Mouse (Mus musculus) MEL (cell line): ENCODE measurements around the gene Thsd4.

Experiments used
- CHD1 ChIP-seq: IDR thresholded peaks from 2 replicates; pipeline ENCODE4 v1.6.1; 2012; ENCODE audit warnings: low read depth, mild to moderate bottlenecking, inconsistent platforms, low read length, improper control_type of control experiment
- CTCF ChIP-seq, 3 experiments: IDR thresholded peaks in 2 of 3; conservative IDR thresholded peaks in 1 of 3; 2 replicates each; pipeline ENCODE4 v1.5.1; 2011 to 2012; ENCODE audit warnings: low read length in 3 of 3, low read depth in 2 of 3, mild to moderate bottlenecking in 2 of 3, improper control_type of control experiment in 1 of 3, inconsistent platforms in 1 of 3, mixed read lengths in 1 of 3, moderate library complexity in 1 of 3; ENCODE audit not compliant: control insufficient read depth in 1 of 3, insufficient read depth in 1 of 3, poor library complexity in 1 of 3, severe bottlenecking in 1 of 3
- EP300 ChIP-seq, 2 experiments: IDR thresholded peaks; 2 replicates each; pipeline ENCODE4 v1.6.1; 2011; ENCODE audit warnings: improper control_type of control experiment in 2 of 2, low read length in 2 of 2, low read depth in 1 of 2, mild to moderate bottlenecking in 1 of 2
- ETS1 ChIP-seq: IDR thresholded peaks from 2 replicates; pipeline ENCODE4 v1.6.1; 2012; ENCODE audit warnings: low read depth, mild to moderate bottlenecking, inconsistent platforms, low read length, improper control_type of control experiment, moderate library complexity
- GATA1 ChIP-seq: IDR thresholded peaks from 2 replicates; pipeline ENCODE4 v1.6.1; 2011; ENCODE audit warnings: low read depth, low read length, improper control_type of control experiment
- JUND ChIP-seq: IDR thresholded peaks from 2 replicates; pipeline ENCODE4 v1.6.1; 2011; ENCODE audit warnings: low read depth, mild to moderate bottlenecking, improper control_type of control experiment, low read length
- MAFK ChIP-seq: IDR thresholded peaks from 2 replicates; pipeline ENCODE4 v1.6.1; 2011; ENCODE audit warnings: low read depth, mild to moderate bottlenecking, low read length, improper control_type of control experiment, borderline replicate concordance
- MAZ ChIP-seq: IDR thresholded peaks from 2 replicates; pipeline ENCODE4 v1.6.1; 2012; ENCODE audit warnings: low read depth, mild to moderate bottlenecking, inconsistent platforms, low read length, improper control_type of control experiment
- POLR2A ChIP-seq, 2 experiments: IDR thresholded peaks; 2 replicates each; pipeline ENCODE4 v1.6.1; 2011 to 2012; ENCODE audit warnings: low read length in 2 of 2, mild to moderate bottlenecking in 2 of 2, control low read depth in 1 of 2, improper control_type of control experiment in 1 of 2, low read depth in 1 of 2, moderate library complexity in 1 of 2; ENCODE audit not compliant: control insufficient read depth in 1 of 2, insufficient read depth in 1 of 2, poor library complexity in 1 of 2
- TAL1 ChIP-seq: IDR thresholded peaks from 2 replicates; pipeline ENCODE4 v1.6.1; 2012; ENCODE audit warnings: mild to moderate bottlenecking, inconsistent platforms, low read length, moderate library complexity, mixed read lengths
- ZNF384 ChIP-seq: IDR thresholded peaks from 2 replicates; pipeline ENCODE4 v1.6.1; 2012; ENCODE audit warnings: low read depth, mild to moderate bottlenecking, inconsistent platforms, low read length, improper control_type of control experiment

GRCm38 (mm10) chr9:60203141-60203540 is 318.7 kb downstream of the Thsd4 start:
- no peak for TF ChIP-seq ZNF384
- TF ChIP-seq JUND, result no peak
- no peak for TF ChIP-seq MAFK
- no peak for TF ChIP-seq CTCF (IDR thresholded peaks at IDR 0.05 in 2 of 3, conservative IDR thresholded peaks at IDR 0.05 in 1 of 3; ENCODE audit: control insufficient read depth in 1 of 3, insufficient read depth in 1 of 3, low read depth in 2 of 3, low read length in 3 of 3, poor library complexity in 1 of 3, severe bottlenecking in 1 of 3)
- no peak for TF ChIP-seq EP300 (IDR thresholded peaks at IDR 0.05; ENCODE audit: low read depth in 1 of 2, low read length in 2 of 2)
- no peak for TF ChIP-seq GATA1
- no peak for TF ChIP-seq TAL1
- TF ChIP-seq CHD1, result no peak
- TF ChIP-seq MAZ, result no peak
- TF ChIP-seq POLR2A (IDR thresholded peaks at IDR 0.05; ENCODE audit: control insufficient read depth in 1 of 2, insufficient read depth in 1 of 2, low read depth in 1 of 2, low read length in 2 of 2, poor library complexity in 1 of 2), result no peak
- no peak for TF ChIP-seq ETS1
